Mouse (Mus musculus): ENCODE data around the gene Tfdp2. TPM values are rescaled to one million over a fixed set of nuclear protein-coding genes. Genes with fewer than 3 reads are reported as not detected.

The Tfdp2 gene
- polyA plus RNA-seq, 1 experiment from 2014 or later = 65.8 TPM

GRCm38 (mm10) chr9:96369654-96370384 is 173.7 kb downstream of the Tfdp2 start:
- H3K36me3 ChIP-seq (ENCODE audit: control insufficient read depth, insufficient read depth, low read length) = no peaks in the 10 kb centered on the region
- DNase-seq (ENCODE audit: low spot score) = no peak
- WGBS = 53% methylated on average over 5 of the region's 5 CpGs
- ATAC-seq (ENCODE audit: insufficient number of reproducible peaks, low FRiP score, low TSS enrichment, low read depth) = no peak
- no peak overlapping the region for H3K9ac ChIP-seq (ENCODE audit: low read length)
- H3K4me3 ChIP-seq (ENCODE audit: low read depth, low read length) = no peak overlapping the region
- no peaks in the 10 kb centered on the region for H3K27me3 ChIP-seq (ENCODE audit: control insufficient read depth, insufficient read depth, low read length)
- no peaks in the 10 kb centered on the region for H3K4me1 ChIP-seq (ENCODE audit: control insufficient read depth, insufficient read depth, low read length)
- no peaks in the 10 kb centered on the region for H3K9me3 ChIP-seq (ENCODE audit: control insufficient read depth, low read length)
- H3K27ac ChIP-seq (replicated peaks; ENCODE audit: low read depth, low read length) = no peak overlapping the region
- H3K4me2 ChIP-seq (ENCODE audit: low read depth, severe bottlenecking) = no peak overlapping the region

GRCm38 (mm10) chr9:96371075-96371474 is 175.0 kb downstream of the Tfdp2 start:
- no peaks in the 10 kb centered on the region for H3K36me3 ChIP-seq (ENCODE audit: control insufficient read depth, insufficient read depth, low read length)
- no peak overlapping the region for H3K4me2 ChIP-seq (ENCODE audit: low read depth, severe bottlenecking)
- no peaks in the 10 kb centered on the region for H3K9me3 ChIP-seq (ENCODE audit: control insufficient read depth, low read length)
- no peak overlapping the region for H3K27ac ChIP-seq (replicated peaks; ENCODE audit: low read depth, low read length)
- no peak overlapping the region for H3K4me3 ChIP-seq (ENCODE audit: low read depth, low read length)
- no peak overlapping the region for H3K9ac ChIP-seq (ENCODE audit: low read length)
- H3K27me3 ChIP-seq (ENCODE audit: control insufficient read depth, insufficient read depth, low read length) = no peaks in the 10 kb centered on the region
- ATAC-seq (ENCODE audit: insufficient number of reproducible peaks, low FRiP score, low TSS enrichment, low read depth) = no peak
- H3K4me1 ChIP-seq (ENCODE audit: control insufficient read depth, insufficient read depth, low read length) = no peaks in the 10 kb centered on the region
- WGBS = 87% methylated on average over 5 of the region's 5 CpGs
- no peak for DNase-seq (ENCODE audit: low spot score)

Other genes starting within 250 kb of the Tfdp2 start
- gene Xrn1, start 241.5 kb upstream of the Tfdp2 start, polyA plus RNA-seq (2014; fragmentation: Nextera tagmentation; extraction: Ambion mirVana) = 17.1 and 20.5 TPM in 2 replicates
- 4.1 and 5.0 TPM in 2 replicates for gene Gk5, start 76.9 kb upstream of the Tfdp2 start, polyA plus RNA-seq (2014; fragmentation: Nextera tagmentation; extraction: Ambion mirVana)
- 150 and 154 TPM in 2 replicates for gene Atp1b3, start 168.2 kb downstream of the Tfdp2 start, polyA plus RNA-seq (2014; fragmentation: Nextera tagmentation; extraction: Ambion mirVana)

All from limb, embryonic 11.5 days (tissue).